Mouse (Mus musculus): ENCODE measurements around the gene Pkd2. TPM values are rescaled to one million over a fixed set of nuclear protein-coding genes. Genes with fewer than 3 reads are reported as not detected.

The Pkd2 gene
- total and polyA plus RNA-seq, 3 experiments: not detected

DNA sequence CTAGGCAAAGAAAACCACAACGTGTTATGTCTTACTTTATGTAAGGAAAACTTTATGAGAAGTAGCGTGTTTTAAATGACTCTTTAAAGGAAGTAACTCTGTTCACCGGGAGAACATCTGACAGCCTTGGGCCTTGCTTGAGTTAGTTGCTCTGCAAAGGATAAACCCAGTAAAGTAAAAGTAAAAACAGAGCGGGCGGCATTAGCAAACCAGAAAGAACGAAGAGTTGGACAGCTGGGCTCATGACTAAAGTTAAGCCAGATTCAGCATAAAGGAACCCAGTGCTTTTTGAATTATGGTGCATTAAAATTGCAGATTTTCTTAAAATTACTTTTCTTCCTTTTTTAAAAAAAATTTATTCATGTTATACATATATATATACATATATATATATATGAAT is 4.7 kb upstream of the Pkd2 start:
- TF ChIP-seq RAD21 (IDR thresholded peaks at IDR 0.05; ENCODE audit: low read depth, low read length) (no peak), CTCF (conservative IDR thresholded peaks at IDR 0.05 in 1 of 2, IDR thresholded peaks at IDR 0.05 in 1 of 2; ENCODE audit: low read depth in 2 of 2, low read length in 2 of 2) (no peak), POLR2AphosphoS2 (IDR thresholded peaks at IDR 0.05; ENCODE audit: low read depth, low read length) (no peak), NELFE (IDR thresholded peaks at IDR 0.05; ENCODE audit: low read depth, low read length) (no peak), ZC3H11A (IDR thresholded peaks at IDR 0.05; ENCODE audit: low read depth, low read length) (no peak), PAX5 (IDR thresholded peaks at IDR 0.05; ENCODE audit: low read length) (no peak), JUN (IDR thresholded peaks at IDR 0.05; ENCODE audit: insufficient read depth, low read depth, low read length) (no peak), ZMIZ1 (IDR thresholded peaks at IDR 0.05; ENCODE audit: low read depth, low read length) (no peak), SMC3 (IDR thresholded peaks at IDR 0.05; ENCODE audit: low read depth, low read length) (no peak), UBTF (IDR thresholded peaks at IDR 0.05; ENCODE audit: low read depth, low read length) (no peak), MEF2A (IDR thresholded peaks at IDR 0.05; ENCODE audit: borderline replicate concordance, low read depth, low read length) (no peak), MAFK (IDR thresholded peaks at IDR 0.05; ENCODE audit: insufficient replicate concordance, low read length) (no peak)
- H3K4me2 ChIP-seq (ENCODE audit: insufficient read depth, low read depth, poor library complexity, severe bottlenecking): no peak overlapping the region
- no peak for DNase-seq (ENCODE audit: extremely low read depth)
- no peaks in the 10 kb centered on the region for H3K27me3 ChIP-seq (replicated peaks)
- no peaks in the 10 kb centered on the region for H3K79me2 ChIP-seq (replicated peaks; ENCODE audit: control insufficient read depth, extremely low read depth, insufficient read depth, poor library complexity, severe bottlenecking)
- H3K9ac ChIP-seq (ENCODE audit: insufficient read depth, low read depth): no peak overlapping the region
- H3K4me3 ChIP-seq (replicated peaks in 1 of 3; ENCODE audit: low read depth in 2 of 3, low read length in 2 of 3, poor library complexity in 1 of 3): no peak overlapping the region
- dilution Hi-C loops (cut with MboI; ENCODE audit: extremely low pct_ligation_motif_present, extremely low pct_unique_long_range_greater_than_20kb, low sequenced_read_pairs): no loop called here
- H3K27ac ChIP-seq (ENCODE audit: insufficient read depth, low read depth): no peak overlapping the region
- H3K4me1 ChIP-seq (ENCODE audit: control insufficient read depth in 1 of 2, insufficient read depth in 2 of 2): no peaks in the 10 kb centered on the region
- peaks cover 6% of the 10 kb centered on the region for H3K9me3 ChIP-seq (replicated peaks; ENCODE audit: low read length)
- in situ Hi-C loops (cut with MboI; ENCODE audit: low pct_ligation_motif_present, low pct_unique_long_range_greater_than_20kb, low sequenced_read_pairs): no loop called here
- no peaks in the 10 kb centered on the region for H3K36me3 ChIP-seq (replicated peaks in 1 of 2; ENCODE audit: control insufficient read depth in 1 of 2, insufficient read depth in 1 of 2, low read length in 1 of 2)

GRCm38 (mm10) chr5:104459706-104460455 is 631 bp downstream of the Pkd2 start:
- H3K79me2 ChIP-seq (replicated peaks; ENCODE audit: control insufficient read depth, extremely low read depth, insufficient read depth, poor library complexity, severe bottlenecking): no peaks in the 10 kb centered on the region
- H3K36me3 ChIP-seq (replicated peaks in 1 of 2; ENCODE audit: control insufficient read depth in 1 of 2, insufficient read depth in 1 of 2, low read length in 1 of 2): no peaks in the 10 kb centered on the region
- H3K9ac ChIP-seq (ENCODE audit: insufficient read depth, low read depth): no peak overlapping the region
- H3K27ac ChIP-seq (ENCODE audit: insufficient read depth, low read depth): no peak overlapping the region
- peaks cover 13% of the 10 kb centered on the region for H3K9me3 ChIP-seq (replicated peaks; ENCODE audit: low read length)
- H3K4me2 ChIP-seq (ENCODE audit: insufficient read depth, low read depth, poor library complexity, severe bottlenecking): no peak overlapping the region
- in situ Hi-C loops (cut with MboI; ENCODE audit: low pct_ligation_motif_present, low pct_unique_long_range_greater_than_20kb, low sequenced_read_pairs) (no loop called here), dilution Hi-C loops (cut with MboI; ENCODE audit: extremely low pct_ligation_motif_present, extremely low pct_unique_long_range_greater_than_20kb, low sequenced_read_pairs) (no loop called here)
- TF ChIP-seq POLR2A (IDR thresholded peaks at IDR 0.05; ENCODE audit: low read depth, low read length) (no peak), GABPA (IDR thresholded peaks at IDR 0.05; ENCODE audit: insufficient replicate concordance, low read depth, low read length) (no peak), CHD2 (IDR thresholded peaks at IDR 0.05; ENCODE audit: low read length) (no peak), ZNF384 (IDR thresholded peaks at IDR 0.05; ENCODE audit: low read depth, low read length) (no peak), TBP (conservative IDR thresholded peaks at IDR 0.05; ENCODE audit: low read depth, low read length) (no peak), IRF4 (IDR thresholded peaks at IDR 0.05; ENCODE audit: low read depth, low read length) (no peak), NRF1 (IDR thresholded peaks at IDR 0.05; ENCODE audit: low read depth, low read length) (no peak), HCFC1 (IDR thresholded peaks at IDR 0.05; ENCODE audit: low read depth, low read length) (no peak), POLR2AphosphoS2 (IDR thresholded peaks at IDR 0.05; ENCODE audit: low read depth, low read length) (no peak), USF2 (conservative IDR thresholded peaks at IDR 0.05; ENCODE audit: low read depth, low read length) (no peak), RAD21 (IDR thresholded peaks at IDR 0.05; ENCODE audit: low read depth, low read length) (no peak), MXI1 (IDR thresholded peaks at IDR 0.05; ENCODE audit: low read depth, low read length) (no peak), JUND (conservative IDR thresholded peaks at IDR 0.05; ENCODE audit: low read depth, low read length) (no peak), PAX5 (IDR thresholded peaks at IDR 0.05; ENCODE audit: low read length) (no peak), EP300 (IDR thresholded peaks at IDR 0.05; ENCODE audit: low read length) (no peak), MAZ (IDR thresholded peaks at IDR 0.05; ENCODE audit: low read depth, low read length) (no peak), ELF1 (IDR thresholded peaks at IDR 0.05; ENCODE audit: low read depth, low read length) (no peak)
- H3K27me3 ChIP-seq (replicated peaks): no peaks in the 10 kb centered on the region
- H3K4me3 ChIP-seq (replicated peaks in 1 of 3; ENCODE audit: low read depth in 2 of 3, low read length in 2 of 3, poor library complexity in 1 of 3): no peak overlapping the region
- DNase-seq (ENCODE audit: extremely low read depth): no peak
- H3K4me1 ChIP-seq (ENCODE audit: control insufficient read depth in 1 of 2, insufficient read depth in 2 of 2): no peaks in the 10 kb centered on the region

All from CH12.LX (cell line).